Mouse (Mus musculus) lung, postnatal 36 days (tissue): ENCODE measurements around the gene Gm5072.
"Not testable (repeated sequence)": the region's sequence is repeated elsewhere in the genome, so short reads cannot be mapped to it uniquely, and the experiment has no call there.

Experiments used
- DNase-seq: peaks from one replicate; pipeline ENCODE4 v3.0.0; 2022; ENCODE audit warnings: mixed read lengths

Gene Gm5072

GRCm38 (mm10) chrX:91392200-91392599, at the start of gene Gm5072:
TSS of gene Gm5072 (plus strand) at chrX:91392500.
- DNase-seq: not testable (repeated sequence)
